Comparison of ENCODE assay signal across 20 mouse cellular contexts in genomic region chr11:55455166-55455565, GRCm38 (mm10). TPM values are rescaled to one million over a fixed set of nuclear protein-coding genes. Genes with fewer than 3 reads are reported as not detected.
DNase-seq lines count a peak whose midpoint lies in the region; ATAC-seq and TF ChIP-seq lines count a peak whose summit lies in the region.
"Had no signal": no experiment of that assay in that cellular context is flagged by ENCODE, and none has a peak within 500 bp of the region (broad histone marks: within the 10 kb centered on the region; RNA-seq: fewer than 3 reads in every experiment).

No protein-coding gene starts in this region.

- 39% methylated on average over 2 of the region's 2 CpGs for WGBS in liver, embryonic 16.5 days (ENCODE audit: insufficient replicate concordance)
- 47% methylated on average over 2 of the region's 2 CpGs for WGBS in intestine, embryonic 15.5 days
- WGBS in liver, postnatal 0 days (ENCODE audit: insufficient replicate concordance), result 36% methylated on average over 2 of the region's 2 CpGs
- 64% methylated on average over 2 of the region's 2 CpGs for WGBS in heart, embryonic 11.5 days (ENCODE audit: insufficient replicate concordance)

- TF ChIP-seq EP300 in liver, postnatal 0 days (IDR thresholded peaks at IDR 0.05; ENCODE audit: low read depth), result no peak

- H3K4me3 ChIP-seq in liver, embryonic 16.5 days (ENCODE audit: low read depth, low read length), result no peak overlapping the region
- no peak overlapping the region for H3K4me3 ChIP-seq in intestine, embryonic 15.5 days (replicated peaks)
- no peak overlapping the region for H3K4me3 ChIP-seq in liver, postnatal 0 days (ENCODE audit: low read depth, low read length)
- no peak overlapping the region for H3K4me3 ChIP-seq in heart, embryonic 11.5 days (ENCODE audit: low read depth, low read length)
- H3K4me3 ChIP-seq: embryonic facial prominence, embryonic 12.5 days; forebrain, embryonic 15.5 days; heart, embryonic 13.5 days; hindbrain, embryonic 15.5 days had no signal

- H3K36me3 ChIP-seq in liver, embryonic 16.5 days (ENCODE audit: control insufficient read depth, insufficient read depth), result peaks cover 2% of the 10 kb centered on the region; the same call in 1 of the 2 replicates
- no peaks in the 10 kb centered on the region for H3K36me3 ChIP-seq in intestine, embryonic 15.5 days
- peaks cover 10% of the 10 kb centered on the region for H3K36me3 ChIP-seq in liver, postnatal 0 days (replicated peaks; ENCODE audit: insufficient read depth, low read length)
- peaks cover 2% of the 10 kb centered on the region; the same call in 1 of the 2 replicates for H3K36me3 ChIP-seq in heart, embryonic 11.5 days (ENCODE audit: control insufficient read depth, insufficient read depth, low read length)

- DNase-seq in liver, result no peak
- DNase-seq in liver, postnatal 0 days, result no peak
- DNase-seq in yolk sac, embryonic 10.5 days (ENCODE audit: low spot score), result peak; percentile 64
- no peak for DNase-seq in kidney, adult 8-10 months
- DNase-seq: adrenal gland, adult 8-10 months; adrenal gland, postnatal 36 days; cerebellum, adult 11 months; cerebellum, adult 8-10 months; cerebellum, postnatal 14 days; embryo, embryonic 11 days; gastrocnemius, postnatal 14 days; heart, postnatal 36 days had no signal

- peak; percentile 32 for ATAC-seq in liver, embryonic 16.5 days (ENCODE audit: low read depth)
- peak; percentile 82 for ATAC-seq in intestine, embryonic 15.5 days
- peak; percentile 76 for ATAC-seq in liver, postnatal 0 days
- ATAC-seq in heart, embryonic 11.5 days (replicated peaks; ENCODE audit: insufficient number of reproducible peaks, low FRiP score, low TSS enrichment), result no peak
- ATAC-seq: forebrain, embryonic 15.5 days had no signal

- H3K27ac ChIP-seq in liver, embryonic 16.5 days (ENCODE audit: low read length), result peak overlapping the region; percentile 25; the same call in 1 of the 2 replicates
- H3K27ac ChIP-seq in intestine, embryonic 15.5 days, result no peak overlapping the region
- H3K27ac ChIP-seq in liver, postnatal 0 days (ENCODE audit: low read depth), result no peak overlapping the region
- H3K27ac ChIP-seq in heart, embryonic 11.5 days (ENCODE audit: low read depth, low read length), result no peak overlapping the region
- H3K27ac ChIP-seq: embryonic facial prominence, embryonic 12.5 days; forebrain, embryonic 15.5 days; heart, embryonic 13.5 days; hindbrain, embryonic 15.5 days had no signal

- H3K4me1 ChIP-seq in liver, embryonic 16.5 days (ENCODE audit: control insufficient read depth, low read depth, low read length), result peaks cover 19% of the 10 kb centered on the region
- peaks cover 9% of the 10 kb centered on the region for H3K4me1 ChIP-seq in intestine, embryonic 15.5 days (replicated peaks)
- H3K4me1 ChIP-seq in liver, postnatal 0 days (ENCODE audit: insufficient read depth), result peaks cover 24% of the 10 kb centered on the region
- H3K4me1 ChIP-seq in heart, embryonic 11.5 days (ENCODE audit: control insufficient read depth, insufficient read depth, low read length), result peaks cover 10% of the 10 kb centered on the region

- TF ChIP-seq CTCF in liver, postnatal 0 days (IDR thresholded peaks at IDR 0.05; ENCODE audit: low read depth), result no peak

- no peak overlapping the region for H3K4me2 ChIP-seq in liver, embryonic 16.5 days (ENCODE audit: low read depth, low read length)
- H3K4me2 ChIP-seq in intestine, embryonic 15.5 days (replicated peaks), result no peak overlapping the region
- no peak overlapping the region for H3K4me2 ChIP-seq in liver, postnatal 0 days (ENCODE audit: low read depth, low read length)
- no peak overlapping the region for H3K4me2 ChIP-seq in heart, embryonic 11.5 days
- H3K4me2 ChIP-seq: embryonic facial prominence, embryonic 12.5 days; forebrain, embryonic 15.5 days; heart, embryonic 13.5 days; hindbrain, embryonic 15.5 days had no signal

- H3K9me3 ChIP-seq in liver, embryonic 16.5 days (replicated peaks; ENCODE audit: control insufficient read depth, low read length), result no peaks in the 10 kb centered on the region
- no peaks in the 10 kb centered on the region for H3K9me3 ChIP-seq in intestine, embryonic 15.5 days
- no peaks in the 10 kb centered on the region for H3K9me3 ChIP-seq in liver, postnatal 0 days (ENCODE audit: low read length)
- H3K9me3 ChIP-seq in heart, embryonic 11.5 days (replicated peaks; ENCODE audit: control insufficient read depth, low read length), result no peaks in the 10 kb centered on the region
- H3K9me3 ChIP-seq: embryonic facial prominence, embryonic 12.5 days; forebrain, embryonic 15.5 days; G1E; heart, embryonic 13.5 days; hindbrain, embryonic 15.5 days had no signal

- no peaks in the 10 kb centered on the region for H3K27me3 ChIP-seq in liver, embryonic 16.5 days (ENCODE audit: control insufficient read depth, insufficient read depth, low read depth, low read length)
- no peaks in the 10 kb centered on the region for H3K27me3 ChIP-seq in intestine, embryonic 15.5 days (replicated peaks)
- no peaks in the 10 kb centered on the region for H3K27me3 ChIP-seq in liver, postnatal 0 days (ENCODE audit: insufficient read depth, low read length)
- H3K27me3 ChIP-seq in heart, embryonic 11.5 days (ENCODE audit: control insufficient read depth, insufficient read depth, low read length), result no peaks in the 10 kb centered on the region
- H3K27me3 ChIP-seq: embryonic facial prominence, embryonic 12.5 days; forebrain, embryonic 15.5 days; heart, embryonic 13.5 days; hindbrain, embryonic 15.5 days had no signal

- H3K9ac ChIP-seq in liver, embryonic 16.5 days (ENCODE audit: low read depth, low read length), result no peak overlapping the region
- no peak overlapping the region for H3K9ac ChIP-seq in intestine, embryonic 15.5 days
- no peak overlapping the region for H3K9ac ChIP-seq in liver, postnatal 0 days (replicated peaks)
- no peak overlapping the region for H3K9ac ChIP-seq in heart, embryonic 11.5 days (ENCODE audit: low read depth, low read length)
- H3K9ac ChIP-seq: forebrain, embryonic 15.5 days; heart, embryonic 13.5 days; hindbrain, embryonic 15.5 days had no signal

RNA-seq across cellular contexts. Expression of gene Atox1, which starts 5.9 kb away (rescaled TPM):
- polyA plus RNA-seq in liver, embryonic 16.5 days (2015; fragmentation: Nextera tagmentation; extraction: Ambion mirVana), result 195 and 207 TPM in 2 replicates
- 370 and 402 TPM in 2 replicates for polyA plus RNA-seq in intestine, embryonic 15.5 days (2015; fragmentation: Nextera tagmentation; extraction: Ambion mirVana)
- 261 and 271 TPM in 2 replicates for polyA plus RNA-seq in liver, postnatal 0 days (2015; fragmentation: Nextera tagmentation; extraction: Ambion mirVana)
- polyA plus RNA-seq in heart, embryonic 11.5 days (2014; fragmentation: Nextera tagmentation; extraction: Ambion mirVana), result 273 and 292 TPM in 2 replicates

RNA-seq across cellular contexts. Expression of gene G3bp1, which starts 14.3 kb away (rescaled TPM):
- polyA plus RNA-seq in liver, embryonic 16.5 days (2015; fragmentation: Nextera tagmentation; extraction: Ambion mirVana), result 51.7 and 55.2 TPM in 2 replicates
- 163 and 179 TPM in 2 replicates for polyA plus RNA-seq in intestine, embryonic 15.5 days (2015; fragmentation: Nextera tagmentation; extraction: Ambion mirVana)
- 34.2 and 36.8 TPM in 2 replicates for polyA plus RNA-seq in liver, postnatal 0 days (2015; fragmentation: Nextera tagmentation; extraction: Ambion mirVana)
- 125 and 133 TPM in 2 replicates for polyA plus RNA-seq in heart, embryonic 11.5 days (2014; fragmentation: Nextera tagmentation; extraction: Ambion mirVana)

RNA-seq across cellular contexts. Expression of gene Sparc, which starts 32.2 kb away (rescaled TPM):
- 148 and 175 TPM in 2 replicates for polyA plus RNA-seq in liver, embryonic 16.5 days (2015; fragmentation: Nextera tagmentation; extraction: Ambion mirVana)
- 1,532 and 1,545 TPM in 2 replicates for polyA plus RNA-seq in intestine, embryonic 15.5 days (2015; fragmentation: Nextera tagmentation; extraction: Ambion mirVana)
- polyA plus RNA-seq in liver, postnatal 0 days (2015; fragmentation: Nextera tagmentation; extraction: Ambion mirVana), result 258 and 272 TPM in 2 replicates
- polyA plus RNA-seq in heart, embryonic 11.5 days (2014; fragmentation: Nextera tagmentation; extraction: Ambion mirVana), result 1,182 and 1,259 TPM in 2 replicates
- polyA plus RNA-seq: G1E had no signal
